Mouse (Mus musculus): ENCODE measurements around the gene Vmn2r60.
"Not testable (repeated sequence)": the region's sequence is repeated elsewhere in the genome, so short reads cannot be mapped to it uniquely, and the experiment has no call there.

Vmn2r60 gene

DNA sequence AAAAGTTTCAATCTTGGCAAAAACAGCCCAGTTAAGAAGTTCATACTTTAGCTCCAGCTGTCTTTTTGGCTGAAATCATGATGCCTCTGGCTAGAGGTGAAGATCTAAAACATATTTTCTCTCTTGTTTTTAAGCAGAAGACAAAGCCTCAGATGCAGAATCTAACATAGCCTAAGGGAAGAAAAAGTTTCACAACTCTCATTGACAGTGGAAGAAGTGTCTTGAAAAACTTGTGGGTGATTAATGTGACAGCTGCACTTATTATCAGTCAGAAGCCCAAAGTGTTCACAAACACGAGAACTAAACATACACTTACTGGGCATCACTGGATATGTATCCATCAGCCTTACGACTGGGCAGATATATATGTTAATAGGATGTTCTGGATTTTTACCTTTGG is at the start of gene Vmn2r60:
Vmn2r60 (plus strand) TSS at position 301 of the 400 bp plus-strand sequence.
- no peak for DNase-seq (ENCODE audit: low spot score)

DNA sequence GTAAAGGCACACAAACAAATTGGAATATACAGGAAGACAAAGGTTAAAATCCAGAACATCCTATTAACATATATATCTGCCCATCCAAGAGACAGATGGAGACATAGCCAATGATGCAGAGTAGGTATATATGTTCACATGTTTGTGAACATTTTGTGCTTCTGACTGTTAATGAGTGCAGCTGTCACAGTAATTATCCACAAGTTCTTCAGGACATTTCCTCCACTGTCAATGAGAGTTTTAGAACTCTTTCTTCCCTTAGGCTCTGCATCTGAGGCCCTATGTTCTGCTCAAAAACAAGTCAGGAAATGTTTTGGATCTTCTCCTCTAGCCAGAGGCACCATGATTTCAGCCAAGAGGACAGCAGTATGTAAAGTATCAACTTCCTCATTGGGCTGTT is 48.6 kb upstream of the Vmn2r60 start, which contains the start of gene Vmn2r59:
Vmn2r59 (minus strand) TSS at position 101 of the 400 bp plus-strand sequence.
- DNase-seq (ENCODE audit: low spot score) = no peak

DNA sequence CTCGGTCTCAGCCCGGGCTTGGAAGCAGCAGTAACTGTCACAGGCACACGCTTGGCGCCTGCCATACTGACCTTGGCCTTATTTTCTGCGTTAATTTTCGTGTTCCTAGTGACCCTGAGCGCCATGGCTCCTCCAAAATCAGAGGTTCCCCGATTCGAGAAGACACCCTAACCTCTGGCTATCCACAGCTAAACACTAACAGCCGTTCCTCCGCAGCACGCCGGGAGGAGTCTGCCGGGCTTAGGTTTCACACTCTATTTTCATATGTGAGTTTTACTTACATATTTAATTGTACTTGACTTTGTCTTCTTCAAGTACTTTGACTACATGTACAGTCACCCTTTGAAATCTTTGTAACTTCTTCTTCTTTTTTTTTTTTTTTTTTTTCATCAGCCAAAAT is 509 bp upstream of the Vmn2r60 start:
- not testable (repeated sequence) for DNase-seq (ENCODE audit: low spot score)
